Mouse (Mus musculus): ENCODE data around the gene Polr2f. TPM values are rescaled to one million over a fixed set of nuclear protein-coding genes. Genes with fewer than 3 reads are reported as not detected.

Gene Polr2f
- polyA plus RNA-seq, 1 experiment from 2014 or later = 414 TPM

DNA sequence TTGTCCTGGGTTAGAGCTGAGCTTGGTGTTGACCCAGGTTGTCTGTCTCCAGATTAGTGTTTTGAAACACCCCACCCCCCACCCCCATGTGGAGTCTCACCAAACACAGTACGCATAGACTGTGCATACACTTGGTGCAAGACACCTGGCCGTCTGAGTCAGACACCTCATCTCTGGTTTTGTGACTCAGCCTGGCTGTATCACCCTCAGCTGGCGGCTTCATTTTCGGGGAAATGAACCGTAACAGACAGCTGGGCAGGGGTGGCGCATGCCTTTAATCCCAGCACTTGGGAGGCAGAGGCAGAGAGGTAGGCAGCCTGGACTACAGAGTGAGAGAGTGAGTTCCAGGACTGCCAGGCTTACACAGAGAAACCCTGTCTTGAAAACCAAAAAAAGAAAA, 36.1 kb downstream of the Polr2f start:
- WGBS = 57% methylated on average over 6 of the region's 6 CpGs
- H3K4me3 ChIP-seq = no peak overlapping the region
- H3K36me3 ChIP-seq (replicated peaks) = no peaks in the 10 kb centered on the region
- DNase-seq (ENCODE audit: low spot score) = no peak
- no peaks in the 10 kb centered on the region for H3K9me3 ChIP-seq
- no peaks in the 10 kb centered on the region for H3K27me3 ChIP-seq (replicated peaks; ENCODE audit: low read depth, poor library complexity, severe bottlenecking)
- H3K4me1 ChIP-seq = peaks cover 30% of the 10 kb centered on the region
- H3K27ac ChIP-seq (replicated peaks) = no peak overlapping the region; the same call in 1 of the 2 replicates

DNA sequence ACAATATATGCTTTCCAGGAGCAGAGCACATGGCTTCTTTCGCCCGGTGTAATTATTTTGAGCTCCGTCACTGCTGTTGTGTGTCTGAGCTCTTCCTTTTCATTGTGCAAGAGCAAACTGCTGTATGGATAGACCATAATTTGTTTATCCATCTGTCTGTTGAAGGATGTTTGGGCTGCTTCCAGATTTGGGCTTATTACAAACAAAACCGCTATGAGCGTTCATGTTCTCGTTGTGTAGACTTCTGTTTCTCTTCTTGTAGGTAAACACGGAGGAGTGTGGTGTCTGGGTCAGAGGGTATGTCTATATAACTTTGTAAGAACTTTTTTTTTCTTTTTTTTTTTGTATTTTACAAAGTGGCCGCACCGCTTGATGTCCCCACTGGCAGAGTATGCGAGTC, 44.4 kb downstream of the Polr2f start:
- 90% methylated on average over 10 of the region's 10 CpGs for WGBS

DNA sequence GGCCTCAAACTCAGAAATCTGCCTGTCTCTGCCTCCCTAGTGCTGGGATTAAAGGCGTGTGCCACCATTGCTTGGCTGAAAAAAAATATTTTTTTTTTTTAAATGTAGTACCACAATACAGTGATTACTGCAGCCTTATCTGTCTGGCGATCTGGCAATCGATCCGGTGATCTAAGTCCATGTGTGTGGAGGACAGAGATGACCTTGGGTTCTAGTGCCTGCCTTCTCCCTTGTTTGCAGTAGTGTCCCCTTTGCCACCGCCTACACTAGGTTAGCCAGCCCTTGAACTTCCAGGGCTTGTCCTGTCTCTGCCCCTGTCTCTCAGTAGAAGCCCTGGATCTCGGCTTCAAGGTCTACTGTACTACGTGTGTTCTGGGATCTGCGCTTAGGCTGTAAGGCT, 47.0 kb downstream of the Polr2f start:
- no peaks in the 10 kb centered on the region for H3K9me3 ChIP-seq
- H3K27ac ChIP-seq (replicated peaks) = no peak overlapping the region
- H3K27me3 ChIP-seq (replicated peaks; ENCODE audit: low read depth, poor library complexity, severe bottlenecking) = no peaks in the 10 kb centered on the region
- no peak overlapping the region for H3K4me3 ChIP-seq
- peaks cover 7% of the 10 kb centered on the region for H3K4me1 ChIP-seq
- H3K36me3 ChIP-seq (replicated peaks) = no peaks in the 10 kb centered on the region
- 90% methylated on average over 8 of the region's 8 CpGs for WGBS
- DNase-seq (ENCODE audit: low spot score) = no peak

More for the DNA sequence above, 44.4 kb downstream of the Polr2f start:
- Histone ChIP-seq H3K27ac (replicated peaks) (no peak overlapping the region), H3K9me3 (no peaks in the 10 kb centered on the region), H3K4me1 (no peaks in the 10 kb centered on the region), H3K4me3 (no peak overlapping the region), H3K36me3 (replicated peaks) (no peaks in the 10 kb centered on the region), H3K27me3 (replicated peaks; ENCODE audit: low read depth, poor library complexity, severe bottlenecking) (no peaks in the 10 kb centered on the region)
- DNase-seq (ENCODE audit: low spot score) = no peak

DNA sequence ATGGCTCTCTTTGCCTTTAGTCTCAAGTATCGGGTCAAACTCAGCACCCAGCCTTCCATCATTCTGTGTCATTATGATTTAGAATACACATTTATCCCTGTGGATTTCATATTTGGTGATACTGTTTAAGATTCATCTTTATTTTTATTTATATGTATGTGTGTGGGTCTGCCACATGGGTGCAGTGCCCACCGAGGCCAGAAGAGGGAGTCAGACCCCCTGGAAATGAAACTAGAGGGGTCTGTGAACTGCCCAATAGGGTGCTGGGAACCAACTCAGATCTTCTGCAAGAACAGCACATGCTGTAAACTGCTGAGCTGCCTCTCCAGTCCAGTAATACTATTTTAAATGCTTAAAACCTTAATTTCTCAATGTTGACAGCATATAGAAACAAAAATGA, 50.6 kb downstream of the Polr2f start:
- Histone ChIP-seq H3K27ac (replicated peaks) (no peak overlapping the region), H3K9me3 (no peaks in the 10 kb centered on the region), H3K4me1 (peaks cover 37% of the 10 kb centered on the region), H3K27me3 (replicated peaks; ENCODE audit: low read depth, poor library complexity, severe bottlenecking) (peaks cover 13% of the 10 kb centered on the region), H3K36me3 (replicated peaks) (no peaks in the 10 kb centered on the region), H3K4me3 (no peak overlapping the region)
- WGBS = 93% methylated on average over 2 of the region's 2 CpGs
- no peak for DNase-seq (ENCODE audit: low spot score)

DNA sequence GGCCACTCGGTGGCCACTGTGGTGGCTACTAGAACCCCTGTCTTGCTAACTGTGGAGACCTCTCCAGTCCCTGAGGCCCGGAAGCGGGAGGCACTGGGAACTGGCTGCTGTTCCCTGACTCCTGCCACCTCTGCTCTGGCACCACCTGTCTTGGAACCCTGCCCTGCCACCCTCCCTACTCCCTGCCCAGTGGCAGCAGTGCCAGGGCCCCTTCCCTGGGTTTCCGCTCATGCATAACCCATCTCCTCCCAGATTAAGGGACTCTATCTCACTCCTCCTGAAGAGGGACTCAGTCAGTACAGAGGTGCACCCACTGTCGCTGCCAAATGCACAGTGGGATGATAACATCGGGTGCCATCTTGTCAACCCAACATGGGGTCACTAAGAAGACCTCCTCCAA, 51.6 kb downstream of the Polr2f start:
- Histone ChIP-seq H3K4me1 (peaks cover 41% of the 10 kb centered on the region), H3K27me3 (replicated peaks; ENCODE audit: low read depth, poor library complexity, severe bottlenecking) (peaks cover 13% of the 10 kb centered on the region), H3K27ac (replicated peaks) (peak overlapping the region; percentile 87), H3K36me3 (replicated peaks) (no peaks in the 10 kb centered on the region), H3K4me3 (peak overlapping the region; percentile 42; the same call in 1 of the 2 replicates), H3K9me3 (no peaks in the 10 kb centered on the region)
- no peak for DNase-seq (ENCODE audit: low spot score)
- WGBS = 73% methylated on average over 6 of the region's 6 CpGs

DNA sequence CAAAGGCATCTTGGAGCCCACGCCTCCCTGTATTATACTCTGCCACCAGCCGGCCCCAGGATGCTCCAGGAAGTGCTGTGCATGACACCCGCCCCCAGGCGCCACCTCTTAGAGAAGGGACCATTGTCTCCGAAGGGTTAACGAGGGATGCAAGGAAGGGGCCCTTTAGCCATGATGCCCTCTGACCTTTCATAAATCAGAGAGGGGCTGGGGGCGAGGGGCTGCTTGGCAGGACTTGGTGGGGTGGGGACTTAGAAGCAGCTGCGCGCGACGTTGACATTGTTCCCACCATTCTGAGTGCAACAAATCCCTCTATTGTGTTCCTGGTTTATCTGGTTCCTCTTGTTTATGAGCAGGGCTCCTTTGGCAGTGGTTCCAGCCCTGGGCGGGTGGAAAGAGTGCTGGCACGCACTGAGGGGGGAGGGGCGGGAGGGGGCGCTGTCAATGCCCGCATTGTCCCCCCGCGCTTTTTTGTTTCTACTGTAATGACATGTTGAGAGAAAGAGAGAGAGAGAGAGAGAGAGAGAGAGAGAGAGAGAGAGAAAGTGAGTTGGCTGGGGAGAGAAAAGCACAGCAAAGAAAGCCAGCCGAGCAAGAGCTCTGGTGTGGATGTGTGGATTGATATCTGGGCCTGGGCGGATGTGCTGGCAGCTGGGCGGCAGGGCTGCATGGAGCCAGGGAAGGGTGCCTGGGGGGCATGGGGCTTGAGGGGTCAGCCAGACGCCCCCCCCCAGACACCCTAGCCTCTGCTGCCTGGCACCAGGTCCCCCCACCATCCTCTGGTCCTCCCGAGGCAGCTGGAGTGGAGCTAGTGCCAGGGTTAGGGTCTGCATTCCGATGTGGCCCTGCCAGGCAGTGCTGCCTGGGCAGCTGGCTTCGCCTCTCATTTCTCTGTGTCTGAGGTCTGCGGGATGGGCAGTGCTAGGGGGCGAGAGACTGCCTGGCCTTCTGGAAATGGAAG, 52.4 kb downstream of the Polr2f start:
- H3K4me1 ChIP-seq = peaks cover 41% of the 10 kb centered on the region
- WGBS = 19% methylated on average over 27 of the region's 27 CpGs

DNA sequence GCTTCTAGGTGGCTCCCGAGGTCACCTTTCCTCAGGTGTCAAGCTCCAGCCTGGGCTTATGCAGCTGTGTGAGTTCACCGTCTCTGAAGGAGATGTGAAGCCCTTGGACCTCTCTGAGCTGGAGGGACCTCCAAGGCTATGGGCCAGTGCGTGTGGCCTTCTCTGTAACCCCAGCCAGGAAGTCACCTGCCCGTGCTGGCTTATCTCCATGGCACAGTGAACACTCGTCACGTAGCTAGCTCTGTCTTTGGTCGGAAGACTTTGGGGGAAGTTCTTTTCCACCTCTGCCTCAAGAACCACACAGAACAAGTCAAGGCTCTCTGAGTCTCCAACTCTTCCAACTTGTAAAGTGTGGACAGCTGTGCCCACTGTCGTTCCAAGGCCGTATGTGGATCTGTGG, 53.2 kb downstream of the Polr2f start:
- 79% methylated on average over 9 of the region's 9 CpGs for WGBS
- Histone ChIP-seq H3K4me3 (no peak overlapping the region), H3K9me3 (no peaks in the 10 kb centered on the region), H3K27me3 (replicated peaks; ENCODE audit: low read depth, poor library complexity, severe bottlenecking) (peaks cover 13% of the 10 kb centered on the region), H3K36me3 (replicated peaks) (no peaks in the 10 kb centered on the region), H3K27ac (replicated peaks) (peak overlapping the region; percentile 87), H3K4me1 (peaks cover 41% of the 10 kb centered on the region)
- no peak for DNase-seq (ENCODE audit: low spot score)

More for the DNA sequence above, 52.4 kb downstream of the Polr2f start:
- Histone ChIP-seq H3K27ac (replicated peaks) (peak overlapping the region; percentile 87), H3K9me3 (no peaks in the 10 kb centered on the region), H3K36me3 (replicated peaks) (no peaks in the 10 kb centered on the region), H3K27me3 (replicated peaks; ENCODE audit: low read depth, poor library complexity, severe bottlenecking) (peaks cover 13% of the 10 kb centered on the region), H3K4me3 (peak overlapping the region; percentile 42)
- peak; percentile 54 for DNase-seq (ENCODE audit: low spot score)

DNA sequence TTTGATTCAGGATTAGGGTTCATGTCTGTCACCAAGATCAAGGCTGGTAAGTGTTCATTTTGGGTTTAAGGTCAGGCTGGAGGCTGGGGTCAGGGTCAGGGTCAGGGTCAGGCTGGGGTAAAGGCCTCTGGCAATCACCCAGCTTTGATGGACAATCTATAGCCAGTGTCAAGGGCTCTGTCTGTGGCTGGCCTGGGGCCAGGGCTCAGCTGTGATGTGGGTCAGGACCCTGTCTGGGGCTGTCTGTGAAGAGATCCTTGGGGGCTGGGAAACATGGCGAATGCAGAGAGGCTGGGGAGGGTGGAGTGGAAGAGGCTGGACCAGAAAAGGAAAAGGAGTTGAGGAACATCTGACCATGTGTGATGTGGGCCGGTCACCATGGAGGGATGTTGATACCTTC, 54.1 kb downstream of the Polr2f start:
- no peaks in the 10 kb centered on the region for H3K36me3 ChIP-seq (replicated peaks)
- no peaks in the 10 kb centered on the region for H3K9me3 ChIP-seq
- peaks cover 41% of the 10 kb centered on the region for H3K4me1 ChIP-seq
- no peak overlapping the region for H3K4me3 ChIP-seq
- DNase-seq (ENCODE audit: low spot score) = no peak
- 68% methylated on average over 2 of the region's 2 CpGs for WGBS
- no peak overlapping the region for H3K27ac ChIP-seq (replicated peaks)
- peaks cover 13% of the 10 kb centered on the region for H3K27me3 ChIP-seq (replicated peaks; ENCODE audit: low read depth, poor library complexity, severe bottlenecking)

DNA sequence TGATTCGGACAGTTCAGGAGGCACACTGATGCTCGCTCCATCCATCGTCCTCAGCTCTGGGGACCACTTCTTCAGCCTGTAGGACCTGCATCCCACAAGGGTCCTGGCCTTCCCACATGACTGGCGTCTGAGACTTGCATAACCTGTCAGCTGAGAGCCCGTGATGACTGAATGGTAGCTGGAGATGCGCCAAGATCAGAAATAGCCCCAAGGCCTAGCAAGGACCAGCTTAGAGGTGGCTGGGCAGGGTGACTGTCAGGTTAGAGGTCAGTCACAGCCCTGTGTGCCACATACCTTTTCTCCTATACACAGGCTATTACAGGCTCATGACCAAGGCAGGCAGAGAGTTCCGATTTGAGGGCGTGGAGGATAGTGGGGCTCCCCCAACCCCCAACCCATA, 54.7 kb downstream of the Polr2f start:
- 81% methylated on average over 8 of the region's 8 CpGs for WGBS
- H3K4me3 ChIP-seq = no peak overlapping the region

DNA sequence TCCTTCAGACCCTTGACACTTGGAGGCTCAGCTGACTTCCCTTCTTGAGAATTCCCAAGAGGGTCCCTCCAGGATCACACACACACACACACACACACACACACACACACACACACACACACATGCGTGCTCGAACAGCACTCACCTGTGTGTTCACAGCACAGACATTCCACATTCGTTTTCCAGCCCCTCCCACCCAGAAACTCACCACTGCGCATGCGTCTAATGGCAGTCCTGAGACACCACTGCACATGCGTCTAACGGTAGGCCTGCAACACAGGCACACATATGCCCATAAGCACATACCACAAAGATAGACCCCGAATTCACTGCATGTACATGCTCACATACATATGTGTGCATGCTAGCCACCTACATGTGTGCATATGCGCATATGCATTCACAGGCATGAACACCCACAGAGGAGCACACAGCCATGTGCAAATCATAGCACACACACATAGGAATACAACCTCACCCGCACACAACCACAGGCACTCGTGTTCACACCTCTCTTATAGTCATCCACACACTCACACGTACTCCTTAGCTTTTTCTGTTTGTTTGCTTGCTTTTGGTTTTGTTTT, 58.7 kb downstream of the Polr2f start:
- Histone ChIP-seq H3K9me3 (no peaks in the 10 kb centered on the region), H3K27me3 (replicated peaks; ENCODE audit: low read depth, poor library complexity, severe bottlenecking) (peaks cover 3% of the 10 kb centered on the region; the same call in 1 of the 2 replicates), H3K36me3 (replicated peaks) (no peaks in the 10 kb centered on the region), H3K4me3 (no peak overlapping the region), H3K4me1 (peaks cover 51% of the 10 kb centered on the region), H3K27ac (replicated peaks) (no peak overlapping the region)
- no peak for DNase-seq (ENCODE audit: low spot score)
- WGBS = 94% methylated on average over 12 of the region's 12 CpGs

More for the DNA sequence above, 54.7 kb downstream of the Polr2f start:
- Histone ChIP-seq H3K36me3 (replicated peaks) (no peaks in the 10 kb centered on the region), H3K4me1 (peaks cover 42% of the 10 kb centered on the region), H3K9me3 (no peaks in the 10 kb centered on the region), H3K27ac (replicated peaks) (no peak overlapping the region), H3K27me3 (replicated peaks; ENCODE audit: low read depth, poor library complexity, severe bottlenecking) (peaks cover 13% of the 10 kb centered on the region)
- DNase-seq (ENCODE audit: low spot score) = no peak

All from embryonic facial prominence, embryonic 10.5 days (tissue).